Mouse (Mus musculus): ENCODE measurements at regions not wholly inside any gene's neighbourhood (a gene's known extent, or its start where the extent isn't known, plus 50 kb on each side); places are given as distances from the start of the nearest gene placed in this dataset.

DNA sequence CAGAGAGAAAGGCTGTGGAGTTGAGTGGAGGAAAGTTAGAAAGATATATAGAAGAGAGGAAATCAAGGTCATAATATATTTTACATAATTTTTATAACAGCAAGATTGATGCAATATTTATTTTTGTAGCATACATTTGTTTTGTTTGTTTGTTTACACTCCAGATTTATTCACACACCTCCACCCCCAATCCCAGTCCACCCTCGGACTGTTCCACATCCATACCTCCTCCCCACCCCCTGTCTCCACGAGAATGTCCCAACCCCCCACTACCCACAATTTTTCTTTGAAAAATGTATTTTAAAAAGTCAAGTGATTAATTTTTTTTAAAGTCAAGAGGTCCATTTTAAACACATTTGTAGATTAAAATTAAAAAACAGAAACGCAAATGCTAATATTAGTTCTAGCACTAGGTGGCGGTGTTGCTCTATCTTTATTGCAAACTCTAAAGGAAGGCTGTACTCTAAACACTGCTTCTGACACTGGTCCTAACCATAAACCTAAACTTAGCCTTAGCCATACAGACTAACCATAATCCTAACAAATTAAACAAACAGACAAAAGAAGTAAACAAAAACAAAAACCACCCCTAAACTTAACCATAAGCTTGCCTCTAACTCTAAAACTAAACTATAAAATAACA lies 67.8 kb downstream of the Olfr1505 start:
- DNase-seq: peak in 1 of 2 experiments; percentile 5

DNA sequence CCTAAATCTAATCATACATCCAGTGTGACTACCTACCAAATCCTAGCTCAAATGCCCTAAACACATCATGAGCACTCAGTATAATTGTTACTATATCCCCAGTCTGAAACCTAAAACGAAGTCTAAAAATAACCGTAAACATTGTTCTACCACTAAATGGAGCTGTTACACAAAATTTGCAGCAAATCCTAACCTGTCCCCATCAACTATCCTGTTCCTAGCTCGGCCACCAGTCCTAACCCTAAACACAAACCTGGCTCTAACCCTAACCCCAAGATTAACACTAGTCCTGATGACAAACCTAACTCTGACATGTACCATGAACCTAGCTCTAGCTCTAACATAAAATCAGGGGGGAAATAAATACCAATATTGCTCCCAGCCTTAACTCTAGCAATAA lies 69.5 kb downstream of the Olfr1505 start:
- DNase-seq: no peak

Data from spleen, adult 18-20 months (tissue).